Mouse (Mus musculus): ENCODE data around the gene Rnasel. TPM values are rescaled to one million over a fixed set of nuclear protein-coding genes. Genes with fewer than 3 reads are reported as not detected.

Rnasel gene
- polyA plus RNA-seq, 1 experiment from 2014 or later = 32.3 TPM

GRCm38 (mm10) chr1:153730671-153731070 is 18.6 kb upstream of the Rnasel start:
- peaks cover 11% of the 10 kb centered on the region for H3K4me1 ChIP-seq (ENCODE audit: control insufficient read depth, insufficient read depth, low read depth, low read length)
- no peak overlapping the region for H3K9ac ChIP-seq (ENCODE audit: low read depth, low read length)
- ATAC-seq = 0 out of 2 replicates have a peak, but pooled peaks have one; percentile 19
- peak overlapping the region; percentile 37; the same call in 1 of the 2 replicates for H3K27ac ChIP-seq (ENCODE audit: low read depth, low read length)
- no peaks in the 10 kb centered on the region for H3K36me3 ChIP-seq (ENCODE audit: control insufficient read depth, insufficient read depth, low read length)
- 44% methylated on average over 3 of the region's 3 CpGs for WGBS
- H3K4me2 ChIP-seq (ENCODE audit: low read length) = no peak overlapping the region
- H3K9me3 ChIP-seq (ENCODE audit: control insufficient read depth, low read length) = no peaks in the 10 kb centered on the region
- H3K4me3 ChIP-seq (ENCODE audit: low read length) = no peak overlapping the region
- no peaks in the 10 kb centered on the region for H3K27me3 ChIP-seq (replicated peaks; ENCODE audit: control insufficient read depth, insufficient read depth, low read length)

- Histone ChIP-seq H3K36me3 (ENCODE audit: control insufficient read depth, insufficient read depth, low read length) (no peaks in the 10 kb centered on the region), H3K4me1 (ENCODE audit: control insufficient read depth, insufficient read depth, low read depth, low read length) (peaks cover 25% of the 10 kb centered on the region), H3K9ac (ENCODE audit: low read depth, low read length) (no peak overlapping the region), H3K4me3 (ENCODE audit: low read length) (no peak overlapping the region), H3K27ac (ENCODE audit: low read depth, low read length) (no peak overlapping the region), H3K9me3 (ENCODE audit: control insufficient read depth, low read length) (no peaks in the 10 kb centered on the region), H3K4me2 (ENCODE audit: low read length) (no peak overlapping the region), H3K27me3 (replicated peaks; ENCODE audit: control insufficient read depth, insufficient read depth, low read length) (no peaks in the 10 kb centered on the region)
- ATAC-seq = no peak
- 16% methylated on average over 9 of the region's 9 CpGs for WGBS
Measured at GRCm38 (mm10) chr1:153733181-153733580, 16.0 kb upstream of the Rnasel start.

GRCm38 (mm10) chr1:153734866-153735265 is 14.4 kb upstream of the Rnasel start:
- H3K4me3 ChIP-seq (ENCODE audit: low read length) = no peak overlapping the region
- no peak overlapping the region for H3K9ac ChIP-seq (ENCODE audit: low read depth, low read length)
- H3K9me3 ChIP-seq (ENCODE audit: control insufficient read depth, low read length) = no peaks in the 10 kb centered on the region
- H3K36me3 ChIP-seq (ENCODE audit: control insufficient read depth, insufficient read depth, low read length) = no peaks in the 10 kb centered on the region
- H3K4me2 ChIP-seq (ENCODE audit: low read length) = no peak overlapping the region
- H3K27ac ChIP-seq (ENCODE audit: low read depth, low read length) = no peak overlapping the region
- WGBS = 86% methylated on average over 4 of the region's 4 CpGs
- peaks cover 28% of the 10 kb centered on the region for H3K4me1 ChIP-seq (ENCODE audit: control insufficient read depth, insufficient read depth, low read depth, low read length)
- no peak for ATAC-seq
- no peaks in the 10 kb centered on the region for H3K27me3 ChIP-seq (replicated peaks; ENCODE audit: control insufficient read depth, insufficient read depth, low read length)

DNA sequence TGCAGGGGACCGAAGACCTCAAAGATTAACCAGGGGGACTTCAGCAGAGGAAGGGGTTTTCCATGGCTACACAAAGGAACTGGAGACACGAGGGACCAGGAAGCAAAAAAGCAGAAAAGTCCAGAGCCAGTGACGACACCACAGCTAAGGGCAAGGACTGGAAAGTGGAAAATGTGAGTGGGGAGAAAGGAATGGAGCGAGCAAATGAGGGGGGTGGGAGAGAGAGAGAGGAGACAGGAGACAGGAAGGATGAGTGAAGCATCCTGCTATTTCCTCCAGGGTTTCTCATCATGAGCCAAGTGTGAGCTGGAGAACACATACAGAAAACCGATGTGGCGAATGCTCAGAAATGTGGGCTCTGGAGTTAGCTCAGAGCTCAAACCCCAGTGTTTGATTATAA is 13.1 kb upstream of the Rnasel start:
- no peak for ATAC-seq
- Histone ChIP-seq H3K9me3 (ENCODE audit: control insufficient read depth, low read length) (no peaks in the 10 kb centered on the region), H3K4me1 (ENCODE audit: control insufficient read depth, insufficient read depth, low read depth, low read length) (peaks cover 31% of the 10 kb centered on the region), H3K9ac (ENCODE audit: low read depth, low read length) (no peak overlapping the region), H3K27ac (ENCODE audit: low read depth, low read length) (no peak overlapping the region), H3K36me3 (ENCODE audit: control insufficient read depth, insufficient read depth, low read length) (no peaks in the 10 kb centered on the region), H3K4me2 (ENCODE audit: low read length) (no peak overlapping the region), H3K4me3 (ENCODE audit: low read length) (no peak overlapping the region), H3K27me3 (replicated peaks; ENCODE audit: control insufficient read depth, insufficient read depth, low read length) (no peaks in the 10 kb centered on the region)
- WGBS = 63% methylated on average over 6 of the region's 6 CpGs

DNA sequence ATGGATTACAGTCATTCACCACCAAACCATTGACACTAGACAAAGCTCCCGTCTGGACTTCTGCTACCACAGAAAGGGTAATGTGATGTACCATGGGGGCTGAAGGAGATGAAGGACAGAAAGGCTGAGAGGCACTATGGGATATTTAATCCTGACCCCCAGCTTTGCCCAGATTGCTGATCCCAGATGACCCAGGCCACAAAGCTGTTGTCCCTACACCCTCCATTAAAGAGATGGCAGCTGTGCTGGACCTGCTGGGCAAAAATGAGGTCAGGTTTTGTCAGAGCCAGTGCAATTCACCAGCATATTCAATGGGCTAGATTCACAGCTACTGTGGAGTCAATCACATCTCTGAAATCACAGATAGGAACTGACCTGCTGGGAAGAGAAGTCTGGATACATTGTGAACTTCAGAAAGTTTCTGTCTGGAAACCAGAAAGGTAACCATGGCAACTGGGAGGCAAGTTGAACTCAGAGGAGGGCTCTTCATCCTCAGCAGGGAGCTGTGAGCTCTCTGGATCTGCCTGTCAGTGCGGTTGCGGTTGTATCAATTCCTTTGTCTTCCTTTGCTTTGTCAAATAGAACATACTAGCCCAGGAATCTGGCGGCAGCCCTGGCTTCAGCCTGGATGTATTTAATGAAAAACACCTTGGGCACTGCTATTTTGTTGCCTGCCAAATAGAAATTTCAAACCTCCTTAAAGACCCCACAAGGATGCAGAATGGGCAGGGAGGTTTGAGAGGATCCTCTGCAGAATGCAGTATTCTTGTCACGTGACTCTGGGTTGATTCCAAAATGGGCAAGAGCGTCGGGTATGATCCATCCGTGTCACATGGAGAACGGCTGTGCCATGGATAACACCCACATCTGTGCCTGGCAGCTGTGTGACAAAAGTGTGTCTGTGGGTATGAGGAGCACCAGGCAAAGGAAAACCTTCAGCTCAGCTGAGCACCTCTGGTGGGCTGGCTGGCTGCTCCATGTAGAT is 11.8 kb upstream of the Rnasel start:
- no peaks in the 10 kb centered on the region for H3K27me3 ChIP-seq (replicated peaks; ENCODE audit: control insufficient read depth, insufficient read depth, low read length)
- peak; percentile 39 for ATAC-seq
- no peak overlapping the region for H3K4me3 ChIP-seq (ENCODE audit: low read length)
- 23% methylated on average over 9 of the region's 9 CpGs for WGBS
- H3K4me1 ChIP-seq (ENCODE audit: control insufficient read depth, insufficient read depth, low read depth, low read length) = peaks cover 34% of the 10 kb centered on the region
- H3K27ac ChIP-seq (ENCODE audit: low read depth, low read length) = peak overlapping the region; percentile 63
- peak overlapping the region; percentile 41 for H3K9ac ChIP-seq (ENCODE audit: low read depth, low read length)
- H3K4me2 ChIP-seq (ENCODE audit: low read length) = peak overlapping the region; percentile 31; the same call in 1 of the 2 replicates
- H3K9me3 ChIP-seq (ENCODE audit: control insufficient read depth, low read length) = no peaks in the 10 kb centered on the region
- H3K36me3 ChIP-seq (ENCODE audit: control insufficient read depth, insufficient read depth, low read length) = no peaks in the 10 kb centered on the region

GRCm38 (mm10) chr1:153739437-153740015 is 9.7 kb upstream of the Rnasel start:
- H3K9ac ChIP-seq (ENCODE audit: low read depth, low read length) = peak overlapping the region; percentile 62; the same call in 1 of the 2 replicates
- H3K4me3 ChIP-seq (ENCODE audit: low read length) = peak overlapping the region; percentile 49
- peaks cover 29% of the 10 kb centered on the region for H3K4me1 ChIP-seq (ENCODE audit: control insufficient read depth, insufficient read depth, low read depth, low read length)
- H3K27me3 ChIP-seq (replicated peaks; ENCODE audit: control insufficient read depth, insufficient read depth, low read length) = no peaks in the 10 kb centered on the region
- no peaks in the 10 kb centered on the region for H3K36me3 ChIP-seq (ENCODE audit: control insufficient read depth, insufficient read depth, low read length)
- no peak; the same call in 1 of the 2 replicates for ATAC-seq
- H3K9me3 ChIP-seq (ENCODE audit: control insufficient read depth, low read length) = no peaks in the 10 kb centered on the region
- WGBS = 20% methylated on average over 13 of the region's 13 CpGs
- H3K27ac ChIP-seq (ENCODE audit: low read depth, low read length) = no peak overlapping the region
- peak overlapping the region; percentile 91 for H3K4me2 ChIP-seq (ENCODE audit: low read length)

GRCm38 (mm10) chr1:153740145-153740544 is 9.1 kb upstream of the Rnasel start, which contains the start of gene Rgs16:
Rgs16 (plus strand) TSS chr1:153740349.
- peak within 1 kb of the TSS; percentile 62 for H3K9ac ChIP-seq (ENCODE audit: low read depth, low read length)
- 0% methylated on average over 28 of the region's 28 CpGs for WGBS
- no peaks in the 10 kb centered on the region for H3K36me3 ChIP-seq (ENCODE audit: control insufficient read depth, insufficient read depth, low read length)
- ATAC-seq = peak; percentile 64
- no peak within 1 kb of the TSS for H3K27ac ChIP-seq (ENCODE audit: low read depth, low read length)
- H3K4me3 ChIP-seq (ENCODE audit: low read length) = peak within 1 kb of the TSS; percentile 49
- H3K4me1 ChIP-seq (ENCODE audit: control insufficient read depth, insufficient read depth, low read depth, low read length) = peaks cover 29% of the 10 kb centered on the region
- H3K4me2 ChIP-seq (ENCODE audit: low read length) = peak within 1 kb of the TSS; percentile 91
- H3K9me3 ChIP-seq (ENCODE audit: control insufficient read depth, low read length) = no peaks in the 10 kb centered on the region
- H3K27me3 ChIP-seq (replicated peaks; ENCODE audit: control insufficient read depth, insufficient read depth, low read length) = no peaks in the 10 kb centered on the region

GRCm38 (mm10) chr1:153740775-153741400 is 8.3 kb upstream of the Rnasel start:
- H3K27ac ChIP-seq (ENCODE audit: low read depth, low read length) = no peak overlapping the region
- peak overlapping the region; percentile 91 for H3K4me2 ChIP-seq (ENCODE audit: low read length)
- ATAC-seq = no peak
- peak overlapping the region; percentile 49 for H3K4me3 ChIP-seq (ENCODE audit: low read length)
- H3K4me1 ChIP-seq (ENCODE audit: control insufficient read depth, insufficient read depth, low read depth, low read length) = peaks cover 29% of the 10 kb centered on the region
- no peaks in the 10 kb centered on the region for H3K9me3 ChIP-seq (ENCODE audit: control insufficient read depth, low read length)
- H3K36me3 ChIP-seq (ENCODE audit: control insufficient read depth, insufficient read depth, low read length) = no peaks in the 10 kb centered on the region
- peak overlapping the region; percentile 44; the same call in 1 of the 2 replicates for H3K9ac ChIP-seq (ENCODE audit: low read depth, low read length)
- no peaks in the 10 kb centered on the region for H3K27me3 ChIP-seq (replicated peaks; ENCODE audit: control insufficient read depth, insufficient read depth, low read length)
- 29% methylated on average over 12 of the region's 12 CpGs for WGBS

Data from hindbrain, embryonic 16.5 days (tissue).